Mouse (Mus musculus): ENCODE measurements around the gene 1110008P14Rik.

GRCm38 (mm10) chr2:32420066-32420608 is 38.4 kb upstream of the 1110008P14Rik start:
- TF ChIP-seq CTCF (IDR thresholded peaks at IDR 0.05; ENCODE audit: low read depth): no peak
- TF ChIP-seq EP300 (IDR thresholded peaks at IDR 0.05; ENCODE audit: low read depth): no peak
